Mouse (Mus musculus): ENCODE measurements around the gene Ccdc113. TPM values are rescaled to one million over a fixed set of nuclear protein-coding genes. Genes with fewer than 3 reads are reported as not detected.

Gene Ccdc113
- polyA plus RNA-seq, 1 experiment from 2014 or later = 0.14 TPM

DNA sequence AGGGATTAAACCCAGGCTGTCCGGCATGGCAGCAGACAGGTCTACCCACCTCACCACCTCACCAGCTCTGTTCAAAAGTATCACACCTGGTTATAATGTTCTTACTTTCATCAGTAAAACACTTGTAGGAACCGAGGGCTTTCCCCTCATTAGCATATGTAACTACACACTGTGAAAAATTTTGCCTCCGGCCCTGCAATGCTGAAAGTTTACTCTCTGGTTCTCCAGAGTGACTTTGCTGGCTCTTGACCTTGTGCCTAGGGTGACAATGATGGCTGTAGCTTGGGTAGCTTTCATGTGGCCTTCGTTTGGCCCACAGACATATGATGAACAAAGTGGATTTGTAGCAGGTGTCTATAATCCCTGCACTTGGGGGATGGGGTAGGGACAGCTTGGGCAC is 13.1 kb downstream of the Ccdc113 start:
- WGBS = 84% methylated on average over 4 of the region's 4 CpGs
- no peak overlapping the region for H3K27ac ChIP-seq (ENCODE audit: low read depth, low read length)
- H3K9ac ChIP-seq (ENCODE audit: low read depth, low read length) = no peak overlapping the region
- no peaks in the 10 kb centered on the region for H3K4me1 ChIP-seq (replicated peaks; ENCODE audit: control insufficient read depth, insufficient read depth, low read length)
- H3K4me3 ChIP-seq (ENCODE audit: low read depth, low read length) = no peak overlapping the region
- no peak for ATAC-seq
- H3K9me3 ChIP-seq (ENCODE audit: control insufficient read depth) = no peaks in the 10 kb centered on the region
- no peaks in the 10 kb centered on the region for H3K36me3 ChIP-seq (ENCODE audit: control insufficient read depth, insufficient read depth)
- H3K27me3 ChIP-seq (replicated peaks; ENCODE audit: control insufficient read depth, insufficient read depth, low read length) = no peaks in the 10 kb centered on the region
- no peak for TF ChIP-seq CTCF (IDR thresholded peaks at IDR 0.05; ENCODE audit: low read depth)
- no peak overlapping the region for H3K4me2 ChIP-seq (replicated peaks; ENCODE audit: low read depth)

DNA sequence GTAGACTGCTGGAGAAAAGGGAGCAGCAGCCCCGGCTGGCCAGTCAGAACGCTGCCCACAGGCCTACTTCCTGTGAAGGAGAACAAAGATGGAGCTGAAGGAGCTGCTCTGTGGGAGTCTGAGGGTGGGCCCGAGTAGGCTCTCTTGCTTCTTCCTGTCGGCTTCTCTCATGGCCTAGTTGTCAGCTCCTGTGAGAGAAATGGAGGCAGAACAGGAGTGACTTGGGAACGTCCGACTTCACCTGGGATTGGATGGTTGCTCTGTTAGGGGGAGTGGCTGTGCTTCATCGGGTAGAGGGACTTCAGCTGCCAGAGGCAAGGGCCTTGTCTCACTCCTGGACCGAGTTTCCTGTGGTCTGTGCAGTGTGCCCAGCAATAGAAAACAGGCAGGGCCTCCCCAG is 14.0 kb downstream of the Ccdc113 start:
- TF ChIP-seq CTCF (IDR thresholded peaks at IDR 0.05; ENCODE audit: low read depth) = no peak

DNA sequence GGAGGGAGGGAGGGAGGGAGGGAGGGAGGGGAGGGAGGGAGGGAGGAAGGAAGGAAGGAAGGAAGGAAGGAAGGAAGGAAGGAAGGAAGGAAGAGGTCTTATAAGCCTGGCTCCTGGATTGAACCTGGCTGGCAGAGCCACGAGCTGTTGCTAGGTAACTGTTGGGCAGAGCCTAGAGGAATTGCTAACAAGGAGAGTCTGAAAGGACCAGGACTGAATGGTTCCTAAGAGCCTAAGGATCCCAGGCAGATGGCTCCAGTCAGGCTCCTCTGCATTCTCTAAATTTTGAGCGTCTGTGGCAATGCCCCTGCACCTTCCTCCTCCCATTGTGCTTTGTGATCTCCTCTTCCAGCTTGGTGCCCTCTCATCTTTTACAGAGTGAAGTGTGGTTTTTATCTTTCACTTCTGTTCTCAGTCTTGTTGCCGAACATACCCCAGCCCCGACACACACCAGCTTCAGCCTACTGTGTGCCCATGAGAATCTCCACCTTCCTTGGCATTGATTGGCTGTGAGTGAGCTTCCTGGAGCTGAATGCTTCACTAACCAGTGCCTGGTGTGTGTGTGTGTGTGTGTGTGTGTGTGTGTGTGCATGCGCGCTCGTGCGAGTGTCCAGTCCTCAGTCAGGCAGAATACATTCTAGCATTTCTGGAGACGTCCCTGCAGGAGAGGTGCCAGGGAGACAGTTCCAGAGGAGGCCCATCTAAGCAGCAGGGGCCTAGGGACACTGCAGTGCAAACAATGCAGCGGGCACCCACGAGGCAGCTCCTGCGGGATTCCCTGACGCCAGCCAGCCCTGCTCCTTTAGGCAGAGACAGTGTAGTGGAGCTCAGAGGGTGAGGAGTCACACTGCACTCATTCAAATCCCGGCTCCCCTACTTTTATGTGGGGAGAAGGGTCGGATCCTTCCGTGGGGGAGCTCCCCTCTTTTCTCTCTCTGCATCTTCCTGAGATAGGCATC is 16.3 kb downstream of the Ccdc113 start:
- TF ChIP-seq CTCF (IDR thresholded peaks at IDR 0.05; ENCODE audit: low read depth) = no peak
- no peaks in the 10 kb centered on the region for H3K9me3 ChIP-seq (ENCODE audit: control insufficient read depth)
- no peaks in the 10 kb centered on the region for H3K36me3 ChIP-seq (ENCODE audit: control insufficient read depth, insufficient read depth)
- no peaks in the 10 kb centered on the region for H3K27me3 ChIP-seq (replicated peaks; ENCODE audit: control insufficient read depth, insufficient read depth, low read length)
- 55% methylated on average over 16 of the region's 16 CpGs for WGBS
- H3K9ac ChIP-seq (ENCODE audit: low read depth, low read length) = no peak overlapping the region
- no peak for ATAC-seq
- H3K4me2 ChIP-seq (replicated peaks; ENCODE audit: low read depth) = no peak overlapping the region
- no peak overlapping the region for H3K27ac ChIP-seq (ENCODE audit: low read depth, low read length)
- no peaks in the 10 kb centered on the region for H3K4me1 ChIP-seq (replicated peaks; ENCODE audit: control insufficient read depth, insufficient read depth, low read length)
- H3K4me3 ChIP-seq (ENCODE audit: low read depth, low read length) = no peak overlapping the region

More for the DNA sequence above, 14.0 kb downstream of the Ccdc113 start:
- Histone ChIP-seq H3K36me3 (ENCODE audit: control insufficient read depth, insufficient read depth) (no peaks in the 10 kb centered on the region), H3K4me2 (replicated peaks; ENCODE audit: low read depth) (no peak overlapping the region), H3K27ac (ENCODE audit: low read depth, low read length) (no peak overlapping the region), H3K27me3 (replicated peaks; ENCODE audit: control insufficient read depth, insufficient read depth, low read length) (no peaks in the 10 kb centered on the region), H3K4me1 (replicated peaks; ENCODE audit: control insufficient read depth, insufficient read depth, low read length) (no peaks in the 10 kb centered on the region), H3K9me3 (ENCODE audit: control insufficient read depth) (no peaks in the 10 kb centered on the region), H3K4me3 (ENCODE audit: low read depth, low read length) (no peak overlapping the region), H3K9ac (ENCODE audit: low read depth, low read length) (no peak overlapping the region)
- no peak for ATAC-seq
- WGBS = 61% methylated on average over 8 of the region's 8 CpGs

DNA sequence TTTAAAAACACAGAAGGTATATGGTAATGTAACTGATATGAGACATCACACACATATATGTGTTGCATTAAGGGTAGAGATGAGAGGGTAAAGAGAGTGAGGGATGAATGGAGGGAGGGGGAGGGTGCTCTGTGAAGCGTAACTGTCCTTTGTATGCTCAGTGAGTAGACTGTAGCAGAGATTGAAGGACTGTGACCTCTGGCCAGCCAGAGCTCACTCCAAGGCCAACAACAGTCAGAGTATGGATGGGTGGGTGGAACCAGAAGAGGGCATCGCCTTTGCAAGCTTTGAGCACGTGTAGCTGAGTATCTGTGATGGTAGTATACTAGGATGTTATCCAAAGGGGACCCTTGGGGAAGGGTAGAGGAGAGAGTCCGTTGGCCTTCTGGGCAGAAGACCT is 17.7 kb downstream of the Ccdc113 start:
- Histone ChIP-seq H3K36me3 (ENCODE audit: control insufficient read depth, insufficient read depth) (no peaks in the 10 kb centered on the region), H3K27me3 (replicated peaks; ENCODE audit: control insufficient read depth, insufficient read depth, low read length) (no peaks in the 10 kb centered on the region), H3K4me3 (ENCODE audit: low read depth, low read length) (no peak overlapping the region), H3K9me3 (ENCODE audit: control insufficient read depth) (no peaks in the 10 kb centered on the region), H3K4me1 (replicated peaks; ENCODE audit: control insufficient read depth, insufficient read depth, low read length) (no peaks in the 10 kb centered on the region), H3K9ac (ENCODE audit: low read depth, low read length) (no peak overlapping the region), H3K27ac (ENCODE audit: low read depth, low read length) (no peak overlapping the region), H3K4me2 (replicated peaks; ENCODE audit: low read depth) (no peak overlapping the region)
- ATAC-seq = no peak
- no peak for TF ChIP-seq CTCF (IDR thresholded peaks at IDR 0.05; ENCODE audit: low read depth)
- 67% methylated on average over 4 of the region's 4 CpGs for WGBS

DNA sequence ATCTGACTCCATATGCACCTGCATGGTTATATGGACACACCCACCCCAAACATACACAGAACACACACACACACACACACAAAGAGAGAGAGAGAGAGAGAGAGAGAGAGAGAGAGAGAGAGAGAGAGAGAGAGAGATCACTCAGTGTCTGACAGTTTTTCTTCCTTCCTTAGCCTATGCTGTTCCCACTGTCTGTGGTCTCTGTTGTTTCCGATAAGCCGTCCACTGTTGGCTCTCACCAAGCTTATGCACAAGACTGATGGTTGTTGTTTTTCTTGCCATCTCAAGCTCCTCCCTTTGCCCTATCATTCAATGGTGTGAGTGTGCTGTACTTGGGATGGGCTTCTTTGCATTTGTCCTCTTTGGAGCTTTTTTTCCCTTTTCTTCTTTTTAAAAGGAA is 22.1 kb downstream of the Ccdc113 start:
- no peak for TF ChIP-seq CTCF (IDR thresholded peaks at IDR 0.05; ENCODE audit: low read depth)
- WGBS = 92% methylated on average over 2 of the region's 2 CpGs

DNA sequence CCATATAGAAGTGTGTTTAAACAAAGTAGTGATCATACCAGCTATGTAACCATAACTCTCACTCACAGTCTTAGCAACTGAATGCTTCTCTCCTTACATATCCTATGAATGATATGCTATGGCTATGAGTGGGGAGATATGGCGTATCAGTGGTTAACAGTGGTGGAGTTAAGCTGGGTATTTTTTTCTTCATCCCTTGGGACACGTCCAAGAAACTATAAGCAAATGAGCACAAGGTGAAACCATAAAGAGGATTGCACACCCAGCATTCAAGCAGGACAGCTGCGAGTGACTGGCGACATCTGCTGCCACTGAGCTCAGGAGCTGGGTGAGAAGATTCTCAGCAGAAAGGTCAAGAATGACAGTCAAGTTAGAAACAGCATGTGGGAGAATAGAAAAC is 32.3 kb downstream of the Ccdc113 start:
- no peak overlapping the region for H3K4me2 ChIP-seq (replicated peaks; ENCODE audit: low read depth)
- ATAC-seq = no peak
- no peaks in the 10 kb centered on the region for H3K36me3 ChIP-seq (ENCODE audit: control insufficient read depth, insufficient read depth)
- no peaks in the 10 kb centered on the region for H3K4me1 ChIP-seq (replicated peaks; ENCODE audit: control insufficient read depth, insufficient read depth, low read length)
- H3K9ac ChIP-seq (ENCODE audit: low read depth, low read length) = no peak overlapping the region
- no peak overlapping the region for H3K4me3 ChIP-seq (ENCODE audit: low read depth, low read length)
- 60% methylated on average over 4 of the region's 4 CpGs for WGBS
- no peaks in the 10 kb centered on the region for H3K27me3 ChIP-seq (replicated peaks; ENCODE audit: control insufficient read depth, insufficient read depth, low read length)
- no peaks in the 10 kb centered on the region for H3K9me3 ChIP-seq (ENCODE audit: control insufficient read depth)
- TF ChIP-seq CTCF (IDR thresholded peaks at IDR 0.05; ENCODE audit: low read depth) = no peak
- no peak overlapping the region for H3K27ac ChIP-seq (ENCODE audit: low read depth, low read length)

More for the DNA sequence above, 22.1 kb downstream of the Ccdc113 start:
- H3K4me3 ChIP-seq (ENCODE audit: low read depth, low read length) = no peak overlapping the region
- H3K9ac ChIP-seq (ENCODE audit: low read depth, low read length) = no peak overlapping the region
- H3K27ac ChIP-seq (ENCODE audit: low read depth, low read length) = no peak overlapping the region
- H3K4me1 ChIP-seq (replicated peaks; ENCODE audit: control insufficient read depth, insufficient read depth, low read length) = no peaks in the 10 kb centered on the region
- H3K4me2 ChIP-seq (replicated peaks; ENCODE audit: low read depth) = no peak overlapping the region
- no peaks in the 10 kb centered on the region for H3K36me3 ChIP-seq (ENCODE audit: control insufficient read depth, insufficient read depth)
- no peaks in the 10 kb centered on the region for H3K27me3 ChIP-seq (replicated peaks; ENCODE audit: control insufficient read depth, insufficient read depth, low read length)
- ATAC-seq = no peak
- no peaks in the 10 kb centered on the region for H3K9me3 ChIP-seq (ENCODE audit: control insufficient read depth)

Measured in intestine, postnatal 0 days (tissue).